Mouse (Mus musculus) G1E-ER4 (cell line): ENCODE data around the gene Abcc4. TPM values are rescaled to one million over a fixed set of nuclear protein-coding genes. Genes with fewer than 3 reads are reported as not detected.

ENCODE experiments used
- GATA1 ChIP-seq: IDR thresholded peaks from one replicate; pipeline ENCODE4 v1.8.0; 2012; ENCODE audit warnings: low read length, inconsistent platforms
- polyA plus RNA-seq: library from polyadenylated mRNA; stranded (reverse); fragments of >175 nt; gene quantifications from 2 replicates; pipeline ENCODE4 v1.2.3, GENCODE M21; 2012

Abcc4 gene
- polyA plus RNA-seq, 1 experiment = 7.8 TPM

GRCm38 (mm10) chr14:118551061-118551724, 154.8 kb downstream of the Abcc4 start:
- no peak for TF ChIP-seq GATA1

GRCm38 (mm10) chr14:118544493-118544892, 161.5 kb downstream of the Abcc4 start:
- TF ChIP-seq GATA1 = no peak

- no peak for TF ChIP-seq GATA1
Measured at GRCm38 (mm10) chr14:118542947-118543346, 163.1 kb downstream of the Abcc4 start.

GRCm38 (mm10) chr14:118531539-118531938, 174.5 kb downstream of the Abcc4 start:
- no peak for TF ChIP-seq GATA1

- no peak for TF ChIP-seq GATA1
Measured at GRCm38 (mm10) chr14:118514280-118515031, 191.6 kb downstream of the Abcc4 start.

- TF ChIP-seq GATA1 = no peak
Measured at GRCm38 (mm10) chr14:118510793-118511192, 195.2 kb downstream of the Abcc4 start.

- TF ChIP-seq GATA1 = no peak
Measured at GRCm38 (mm10) chr14:118510216-118510615, 195.8 kb downstream of the Abcc4 start.

- no peak for TF ChIP-seq GATA1
Measured at GRCm38 (mm10) chr14:118507829-118508228, 198.2 kb downstream of the Abcc4 start.

GRCm38 (mm10) chr14:118506591-118507146, 199.3 kb downstream of the Abcc4 start:
- no peak for TF ChIP-seq GATA1

- TF ChIP-seq GATA1 = no peak
Measured at GRCm38 (mm10) chr14:118496767-118497166, 209.3 kb downstream of the Abcc4 start.

- no peak for TF ChIP-seq GATA1
Measured at GRCm38 (mm10) chr14:118495458-118495857, 210.6 kb downstream of the Abcc4 start.

- TF ChIP-seq GATA1 = no peak
Measured at GRCm38 (mm10) chr14:118491708-118492107, 214.3 kb downstream of the Abcc4 start.

- no peak for TF ChIP-seq GATA1
Measured at GRCm38 (mm10) chr14:118491300-118491699, 214.7 kb downstream of the Abcc4 start.

GRCm38 (mm10) chr14:118490525-118490924, 215.5 kb downstream of the Abcc4 start:
- no peak for TF ChIP-seq GATA1

- no peak for TF ChIP-seq GATA1
Measured at GRCm38 (mm10) chr14:118486349-118486748, 219.7 kb downstream of the Abcc4 start.

GRCm38 (mm10) chr14:118485646-118486045, 220.4 kb downstream of the Abcc4 start:
- TF ChIP-seq GATA1 = no peak

GRCm38 (mm10) chr14:118482320-118482719, 223.7 kb downstream of the Abcc4 start:
- TF ChIP-seq GATA1 = no peak
